Mouse (Mus musculus) heart, embryonic 14.5 days (tissue): ENCODE data around the gene Pax7. TPM values are rescaled to one million over a fixed set of nuclear protein-coding genes. Genes with fewer than 3 reads are reported as not detected.

Experiments used
- ATAC-seq: fragments of 200-750 bp; cut with Nextera tagmentation; 2 replicates; pipeline ENCODE4 v1.8.0; 2017; ENCODE audit warnings: low read depth, moderate TSS enrichment; ENCODE audit not compliant: insufficient number of reproducible peaks, insufficient read depth, low FRiP score
- H3K27ac ChIP-seq, 2 experiments: fragments of 200-500 bp in 1 of 2; fragments of 300-500 bp in 1 of 2; sonication (generic) in 1 of 2; replicated peaks in 1 of 2; 2 replicates each; pipeline ENCODE4 v1.5.1; 2012 to 2014; ENCODE audit warnings: low read depth in 2 of 2, low read length in 2 of 2, control low read depth in 1 of 2, mild to moderate bottlenecking in 1 of 2, mixed read lengths in 1 of 2; ENCODE audit not compliant: control insufficient read depth in 1 of 2, insufficient read depth in 1 of 2
- H3K27me3 ChIP-seq: fragments of 300-500 bp; sonication (generic); 2 replicates; pipeline ENCODE4 v1.6.1; 2014; ENCODE audit warnings: mild to moderate bottlenecking, low read length, control low read depth; ENCODE audit not compliant: control insufficient read depth, insufficient read depth
- H3K36me3 ChIP-seq: fragments of 300-500 bp; sonication (generic); 2 replicates; pipeline ENCODE4 v1.6.1; 2014; ENCODE audit warnings: mild to moderate bottlenecking, control low read depth, low read length, mixed read lengths; ENCODE audit not compliant: control insufficient read depth, insufficient read depth
- H3K4me1 ChIP-seq, 2 experiments: fragments of 200-500 bp in 1 of 2; fragments of 300-500 bp in 1 of 2; sonication (generic) in 1 of 2; 2 replicates each; pipeline ENCODE4 v1.6.1; 2012 to 2014; ENCODE audit warnings: low read length in 2 of 2, control low read depth in 1 of 2, mixed read lengths in 1 of 2; ENCODE audit not compliant: control insufficient read depth in 2 of 2, insufficient read depth in 2 of 2
- H3K4me2 ChIP-seq: fragments of 300-500 bp; sonication (generic); 2 replicates; pipeline ENCODE4 v1.6.1; 2014; ENCODE audit warnings: mild to moderate bottlenecking, low read length
- H3K4me3 ChIP-seq, 2 experiments: fragments of 200-500 bp in 1 of 2; fragments of 300-500 bp in 1 of 2; sonication (generic) in 1 of 2; 2 replicates each; pipeline ENCODE4 v1.5.1; 2012 to 2014; ENCODE audit warnings: low read length in 2 of 2, mild to moderate bottlenecking in 2 of 2, control low read depth in 1 of 2, low read depth in 1 of 2, moderate library complexity in 1 of 2; ENCODE audit not compliant: control insufficient read depth in 1 of 2, insufficient read depth in 1 of 2
- H3K9ac ChIP-seq: fragments of 300-500 bp; sonication (generic); 2 replicates; pipeline ENCODE4 v1.6.1; 2014; ENCODE audit warnings: mild to moderate bottlenecking, low read length
- H3K9me3 ChIP-seq: fragments of 300-500 bp; sonication (generic); 2 replicates; pipeline ENCODE4 v1.6.1; 2016; ENCODE audit warnings: low read length, control low read depth; ENCODE audit not compliant: control insufficient read depth
- WGBS: fragments of 180-500 bp; shearing (Covaris S2); extraction: QIAGEN DNeasy Blood & Tissue Kit; methylation state at CpG from one replicate; pipeline ENCODE4 v1.1.7; 2014; 5-methylcytosine and 5-hydroxymethylcytosine counted together
- polyA plus RNA-seq: library from polyadenylated mRNA; unstranded; fragments of >200 nt; fragmentation: Nextera tagmentation; extraction: Ambion mirVana; gene quantifications from 2 replicates; pipeline ENCODE4 v1.2.1, GENCODE M21; 2014

Pax7 gene
- polyA plus RNA-seq, 1 experiment from 2014 or later = not detected

- Histone ChIP-seq H3K4me3 (no peak overlapping the region), H3K9me3 (no peaks in the 10 kb centered on the region; the same call in 1 of the 2 replicates), H3K9ac (no peak overlapping the region), H3K4me2 (no peak overlapping the region), H3K27me3 (no peaks in the 10 kb centered on the region), H3K4me1 (no peaks in the 10 kb centered on the region), H3K27ac (no peak overlapping the region), H3K36me3 (no peaks in the 10 kb centered on the region)
- no peak for ATAC-seq
- 80% methylated on average over 9 of the region's 9 CpGs for WGBS
Measured at GRCm38 (mm10) chr4:139737035-139737434, 96.3 kb downstream of the Pax7 start.

- Histone ChIP-seq H3K4me1 (no peaks in the 10 kb centered on the region; a peak in 1 of 4 replicates), H3K27ac (no peak overlapping the region), H3K4me3 (no peak overlapping the region), H3K36me3 (no peaks in the 10 kb centered on the region), H3K4me2 (no peak overlapping the region), H3K9me3 (no peaks in the 10 kb centered on the region), H3K27me3 (peaks cover 9% of the 10 kb centered on the region; the same call in 1 of the 2 replicates), H3K9ac (no peak overlapping the region)
- no peak for ATAC-seq
- 47% methylated on average over 2 of the region's 2 CpGs for WGBS
Measured at GRCm38 (mm10) chr4:139727101-139727500, 106.2 kb downstream of the Pax7 start.

GRCm38 (mm10) chr4:139725421-139725820, 107.9 kb downstream of the Pax7 start:
- Histone ChIP-seq H3K9ac (no peak overlapping the region), H3K9me3 (no peaks in the 10 kb centered on the region), H3K4me3 (no peak overlapping the region), H3K36me3 (no peaks in the 10 kb centered on the region), H3K27me3 (peaks cover 9% of the 10 kb centered on the region; the same call in 1 of the 2 replicates), H3K27ac (no peak overlapping the region), H3K4me1 (no peaks in the 10 kb centered on the region; a peak in 1 of 4 replicates), H3K4me2 (no peak overlapping the region)
- WGBS = 46% methylated on average over 15 of the region's 15 CpGs
- ATAC-seq = no peak

- no peak for ATAC-seq
- no peak overlapping the region for H3K4me2 ChIP-seq
- H3K9ac ChIP-seq = no peak overlapping the region
- H3K36me3 ChIP-seq = no peaks in the 10 kb centered on the region
- 43% methylated on average over 4 of the region's 4 CpGs for WGBS
- H3K4me3 ChIP-seq = no peak overlapping the region
- no peak overlapping the region for H3K27ac ChIP-seq
- no peaks in the 10 kb centered on the region for H3K9me3 ChIP-seq
- no peaks in the 10 kb centered on the region; a peak in 1 of 4 replicates for H3K4me1 ChIP-seq
- H3K27me3 ChIP-seq = peaks cover 9% of the 10 kb centered on the region; the same call in 1 of the 2 replicates
Measured at GRCm38 (mm10) chr4:139724296-139724695, 109.0 kb downstream of the Pax7 start.

GRCm38 (mm10) chr4:139718978-139719377, 114.3 kb downstream of the Pax7 start:
- WGBS = 78% methylated on average over 5 of the region's 5 CpGs
- Histone ChIP-seq H3K4me3 (no peak overlapping the region), H3K9ac (no peak overlapping the region), H3K27me3 (0 out of 2 replicates have a peak, but pooled peaks cover 5% of the 10 kb centered on the region), H3K4me1 (no peaks in the 10 kb centered on the region; a peak in 1 of 4 replicates), H3K9me3 (no peaks in the 10 kb centered on the region), H3K36me3 (no peaks in the 10 kb centered on the region), H3K4me2 (no peak overlapping the region), H3K27ac (no peak overlapping the region)
- no peak for ATAC-seq

- H3K9me3 ChIP-seq = no peaks in the 10 kb centered on the region
- H3K9ac ChIP-seq = no peak overlapping the region
- H3K4me3 ChIP-seq = no peak overlapping the region
- H3K36me3 ChIP-seq = no peaks in the 10 kb centered on the region
- H3K4me1 ChIP-seq = no peaks in the 10 kb centered on the region
- H3K4me2 ChIP-seq = no peak overlapping the region
- 0 out of 2 replicates have a peak, but pooled peaks have one; percentile 21 for ATAC-seq
- H3K27ac ChIP-seq = no peak overlapping the region
- WGBS = 72% methylated on average over 10 of the region's 10 CpGs
- H3K27me3 ChIP-seq = 0 out of 2 replicates have a peak, but pooled peaks cover 5% of the 10 kb centered on the region
Measured at GRCm38 (mm10) chr4:139716477-139717169, 116.7 kb downstream of the Pax7 start.

- Histone ChIP-seq H3K4me3 (no peak overlapping the region), H3K4me2 (no peak overlapping the region), H3K4me1 (no peaks in the 10 kb centered on the region), H3K9me3 (no peaks in the 10 kb centered on the region), H3K9ac (no peak overlapping the region), H3K27me3 (peaks cover 16% of the 10 kb centered on the region; the same call in 1 of the 2 replicates), H3K27ac (no peak overlapping the region), H3K36me3 (no peaks in the 10 kb centered on the region)
- 25% methylated on average over 13 of the region's 13 CpGs for WGBS
- ATAC-seq = no peak
Measured at GRCm38 (mm10) chr4:139715241-139715932, 117.9 kb downstream of the Pax7 start.
